ENCODE assay signal across 20 mouse cellular contexts in the genomic region with DNA sequence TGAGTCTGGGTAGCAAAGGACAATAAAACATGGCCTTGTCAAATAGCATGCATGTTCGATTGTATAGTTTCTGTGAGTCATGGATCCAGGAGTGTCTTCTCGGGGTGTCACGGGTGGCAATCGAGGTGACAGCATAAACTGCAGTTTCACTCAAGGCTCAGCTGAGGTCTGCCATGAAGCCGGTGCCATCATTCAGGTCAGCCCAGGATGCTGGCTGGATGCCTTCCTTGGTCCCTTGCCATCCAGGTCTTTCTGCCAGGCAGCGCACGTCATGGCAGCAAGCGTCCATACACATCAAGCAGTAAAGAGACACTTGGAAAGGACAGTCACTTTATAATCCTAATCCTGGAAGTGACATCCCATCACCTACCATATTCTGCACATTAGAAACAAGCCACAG.
DNase-seq lines count a peak whose midpoint lies in the region; ATAC-seq and TF ChIP-seq lines count a peak whose summit lies in the region.
"Had no signal": no experiment of that assay in that cellular context is flagged by ENCODE, and none has a peak within 500 bp of the region (broad histone marks: within the 10 kb centered on the region; RNA-seq: fewer than 3 reads in every experiment).

No protein-coding gene starts in this region.

- no peaks in the 10 kb centered on the region for H3K4me1 ChIP-seq in liver, adult 2 months (ENCODE audit: control insufficient read depth, insufficient read depth, low read length)
- H3K4me1 ChIP-seq in hindbrain, embryonic 13.5 days (replicated peaks) = 0 out of 2 replicates have a peak, but pooled peaks cover 7% of the 10 kb centered on the region

- no peaks in the 10 kb centered on the region for H3K9me3 ChIP-seq in hindbrain, embryonic 13.5 days

- DNase-seq in gastrocnemius, adult 18-20 months (ENCODE audit: low spot score) = peak; percentile 3
- no peak for DNase-seq in gastrocnemius, postnatal 36 days
- DNase-seq in liver, adult 2 months (ENCODE audit: extremely low read depth, low read depth, low spot score) = peak; percentile 36
- DNase-seq in liver = no peak
- peak; percentile 97 to 98 for DNase-seq in cerebellum, postnatal 14 days
- DNase-seq in skeletal muscle tissue, adult 2 months (ENCODE audit: low read depth, low spot score) = peak; percentile 14
- no peak for DNase-seq in spleen, postnatal 36 days (ENCODE audit: low spot score in 2 of 2)
- DNase-seq: adrenal gland, adult 2 months; forebrain, postnatal 0 days; gastrocnemius, postnatal 14 days; kidney, adult 2 months; kidney, postnatal 14 days; lung, postnatal 10 days; right cerebral cortex, adult 18-20 months; thymus, postnatal 25 days had no signal

- TF ChIP-seq POLR2A in liver, adult 2 months (IDR thresholded peaks at IDR 0.05; ENCODE audit: extremely low read depth, insufficient read depth, low read length) = no peak

- H3K27me3 ChIP-seq in liver, adult 2 months (ENCODE audit: control insufficient read depth, insufficient read depth, low read length) = no peaks in the 10 kb centered on the region
- no peaks in the 10 kb centered on the region for H3K27me3 ChIP-seq in hindbrain, embryonic 13.5 days
- H3K27me3 ChIP-seq: CH12.LX had no signal

- no peak overlapping the region for H3K27ac ChIP-seq in liver, adult 2 months (replicated peaks; ENCODE audit: insufficient read depth, low read depth, low read length)
- no peak overlapping the region for H3K27ac ChIP-seq in hindbrain, embryonic 13.5 days
- H3K27ac ChIP-seq: limb, embryonic 13.5 days; stomach, postnatal 0 days had no signal

- no peaks in the 10 kb centered on the region for H3K36me3 ChIP-seq in liver, adult 2 months (ENCODE audit: control insufficient read depth, insufficient read depth, low read length)
- no peaks in the 10 kb centered on the region for H3K36me3 ChIP-seq in hindbrain, embryonic 13.5 days
- H3K36me3 ChIP-seq: limb, embryonic 13.5 days had no signal

- no peak overlapping the region for H3K4me3 ChIP-seq in liver, adult 2 months (ENCODE audit: insufficient read depth, low read depth, low read length)
- no peak overlapping the region for H3K4me3 ChIP-seq in hindbrain, embryonic 13.5 days
- H3K4me3 ChIP-seq: limb, embryonic 13.5 days had no signal

- ATAC-seq in hindbrain, embryonic 13.5 days (ENCODE audit: low FRiP score) = no peak
- ATAC-seq: forebrain, postnatal 0 days; midbrain, embryonic 16.5 days had no signal

- WGBS in liver, adult 2 months = 62% methylated on average over 8 of the region's 8 CpGs
- WGBS in hindbrain, embryonic 13.5 days = 95% methylated on average over 8 of the region's 8 CpGs

- H3K9ac ChIP-seq in liver, adult 2 months (ENCODE audit: low read depth, low read length) = no peak overlapping the region
- H3K9ac ChIP-seq in hindbrain, embryonic 13.5 days = no peak overlapping the region
- H3K9ac ChIP-seq: forebrain, postnatal 0 days; limb, embryonic 13.5 days had no signal

- H3K79me2 ChIP-seq in liver, adult 2 months (ENCODE audit: control insufficient read depth, insufficient read depth, low read length) = no peaks in the 10 kb centered on the region

- H3K4me2 ChIP-seq in hindbrain, embryonic 13.5 days = no peak overlapping the region
- H3K4me2 ChIP-seq: limb, embryonic 13.5 days had no signal

- no peak for TF ChIP-seq CTCF in liver, adult 2 months (IDR thresholded peaks at IDR 0.05; ENCODE audit: low read depth, low read length)

- intact Hi-C loops in gastrocnemius, postnatal 36 days (cut with DNase I) = no loop called here

Comparison
In these comparisons a context has a peak if more than half of its experiments do, and no peak if none do; other contexts are left out.
1. DNase-seq: peak in gastrocnemius, adult 18-20 months (single experiment), liver, adult 2 months (single experiment), cerebellum, postnatal 14 days (2 of 2) and skeletal muscle tissue, adult 2 months (single experiment); none in gastrocnemius, postnatal 36 days (0 of 2), liver (single experiment) and spleen, postnatal 36 days (0 of 2).